12 mouse cellular contexts compared by ENCODE assay signal in the genomic region with DNA sequence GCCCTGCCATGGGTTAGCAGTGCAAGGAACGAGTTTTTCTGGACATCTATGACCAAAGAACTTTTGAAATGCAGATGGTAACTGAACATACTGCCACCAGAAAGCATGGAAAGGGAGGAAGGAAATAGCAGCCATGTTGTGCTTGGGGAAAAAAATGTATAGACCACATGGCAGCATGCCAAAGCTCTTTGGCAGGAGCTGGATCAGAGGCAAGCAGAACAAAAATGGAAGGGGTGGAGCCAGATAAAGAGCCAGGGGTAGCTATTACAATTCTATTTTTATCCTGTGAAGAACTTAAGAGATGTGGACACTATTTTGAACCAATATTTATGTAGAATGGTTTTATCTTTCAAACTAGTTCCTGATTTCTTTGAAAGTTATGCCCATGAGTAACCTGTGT.
DNase-seq lines count a peak whose midpoint lies in the region; ATAC-seq lines count a peak whose summit lies in the region.
"Had no signal": no experiment of that assay in that cellular context is flagged by ENCODE, and none has a peak within 500 bp of the region (broad histone marks: within the 10 kb centered on the region; RNA-seq: fewer than 3 reads in every experiment).

No protein-coding gene starts in this region.

- peak; percentile 59; the same call in 1 of the 2 replicates for ATAC-seq in heart, embryonic 14.5 days (ENCODE audit: insufficient number of reproducible peaks, insufficient read depth, low FRiP score, low read depth)
- ATAC-seq in stomach, embryonic 16.5 days (ENCODE audit: insufficient read depth, low FRiP score), result peak; percentile 56; the same call in 1 of the 2 replicates
- ATAC-seq: inflammation-experienced regulatory T-cells, adult 6 months had no signal

- no peaks in the 10 kb centered on the region for H3K27me3 ChIP-seq in heart, embryonic 14.5 days (ENCODE audit: control insufficient read depth, insufficient read depth, low read length)
- no peaks in the 10 kb centered on the region for H3K27me3 ChIP-seq in stomach, embryonic 16.5 days (ENCODE audit: control insufficient read depth, insufficient read depth, low read length)
- H3K27me3 ChIP-seq: limb, embryonic 12.5 days had no signal

- peaks cover 11 to 32% of the 10 kb centered on the region in 2 experiments for H3K4me1 ChIP-seq in heart, embryonic 14.5 days (ENCODE audit: control insufficient read depth in 2 of 2, insufficient read depth in 2 of 2, low read length in 2 of 2)
- H3K4me1 ChIP-seq in stomach, embryonic 16.5 days (ENCODE audit: control insufficient read depth, insufficient read depth, low read length), result peaks cover 22% of the 10 kb centered on the region
- H3K4me1 ChIP-seq: limb, embryonic 12.5 days; midbrain, embryonic 10.5 days had no signal

- intact Hi-C loops in heart, postnatal 25 days (cut with DNase I), result no loop called here

- no peak overlapping the region for H3K4me3 ChIP-seq in heart, embryonic 14.5 days (ENCODE audit: control insufficient read depth in 1 of 2, insufficient read depth in 1 of 2, low read depth in 1 of 2, low read length in 2 of 2)
- H3K4me3 ChIP-seq in stomach, embryonic 16.5 days (replicated peaks; ENCODE audit: low read length), result no peak overlapping the region
- H3K4me3 ChIP-seq: limb, embryonic 12.5 days; midbrain, embryonic 10.5 days had no signal

- peak; percentile 35 for DNase-seq in heart, adult 8-10 months (ENCODE audit: low spot score)
- no peak for DNase-seq in heart, postnatal 25 days (ENCODE audit: low spot score)
- peak; percentile 16 to 31 for DNase-seq in lung, postnatal 4 days
- no peak for DNase-seq in lung, postnatal 25 days (ENCODE audit: low spot score)
- DNase-seq in frontal cortex, postnatal 25 days (ENCODE audit: low spot score in 2 of 2), result no peak
- no peak for DNase-seq in thymus, postnatal 10 days (ENCODE audit: low spot score in 2 of 2)
- DNase-seq: gastrocnemius, postnatal 25 days had no signal

- 57% methylated on average over 1 of the region's 1 CpGs for WGBS in heart, embryonic 14.5 days
- 68% methylated on average over 1 of the region's 1 CpGs for WGBS in stomach, embryonic 16.5 days

- H3K27ac ChIP-seq in heart, embryonic 14.5 days (replicated peaks in 1 of 2; ENCODE audit: control insufficient read depth in 1 of 2, insufficient read depth in 1 of 2, low read depth in 2 of 2, low read length in 2 of 2), result peak overlapping the region; percentile 40 to 81
- H3K27ac ChIP-seq in stomach, embryonic 16.5 days (ENCODE audit: low read length), result peak overlapping the region; percentile 69
- H3K27ac ChIP-seq: limb, embryonic 12.5 days; midbrain, embryonic 10.5 days had no signal

- H3K4me2 ChIP-seq in heart, embryonic 14.5 days (ENCODE audit: low read length), result peak overlapping the region; percentile 31; the same call in 1 of the 2 replicates
- H3K4me2 ChIP-seq in stomach, embryonic 16.5 days (ENCODE audit: low read depth, low read length), result no peak overlapping the region
- H3K4me2 ChIP-seq: limb, embryonic 12.5 days had no signal

- no peak overlapping the region for H3K9ac ChIP-seq in heart, embryonic 14.5 days (ENCODE audit: low read length)
- H3K9ac ChIP-seq in stomach, embryonic 16.5 days (ENCODE audit: low read length), result no peak overlapping the region
- H3K9ac ChIP-seq: limb, embryonic 12.5 days had no signal

- H3K9me3 ChIP-seq in heart, embryonic 14.5 days (ENCODE audit: control insufficient read depth, low read length), result no peaks in the 10 kb centered on the region
- no peaks in the 10 kb centered on the region for H3K9me3 ChIP-seq in stomach, embryonic 16.5 days (replicated peaks; ENCODE audit: control insufficient read depth, low read length)
- H3K9me3 ChIP-seq: limb, embryonic 12.5 days; midbrain, embryonic 10.5 days had no signal

- no peaks in the 10 kb centered on the region for H3K36me3 ChIP-seq in heart, embryonic 14.5 days (ENCODE audit: control insufficient read depth, insufficient read depth, low read length)
- H3K36me3 ChIP-seq in stomach, embryonic 16.5 days (ENCODE audit: control insufficient read depth, insufficient read depth, low read length), result no peaks in the 10 kb centered on the region
- H3K36me3 ChIP-seq: midbrain, embryonic 10.5 days had no signal

Comparison
In these comparisons a context has a peak if more than half of its experiments do, and no peak if none do; other contexts are left out.
1. DNase-seq: peak in heart, adult 8-10 months (single experiment) and lung, postnatal 4 days (2 of 2); none in heart, postnatal 25 days (single experiment), lung, postnatal 25 days (single experiment), frontal cortex, postnatal 25 days (0 of 2) and thymus, postnatal 10 days (0 of 2).